ENCODE assay signal across 19 mouse cellular contexts in genomic region chr12:26785550-26785949, GRCm38 (mm10).
DNase-seq lines count a peak whose midpoint lies in the region.
"Had no signal": no experiment of that assay in that cellular context is flagged by ENCODE, and none has a peak within 500 bp of the region (broad histone marks: within the 10 kb centered on the region; RNA-seq: fewer than 3 reads in every experiment).

No protein-coding gene starts in this region.

- DNase-seq in cerebellum, postnatal 10 days: peak; percentile 46 to 57
- no peak for DNase-seq in cerebellum, postnatal 4 days (ENCODE audit: low spot score in 2 of 2)
- peak; percentile 6 for DNase-seq in heart, adult 11 months
- no peak for DNase-seq in heart, embryonic 10.5 days (ENCODE audit: low spot score)
- DNase-seq in right cerebral cortex, postnatal 10 days (ENCODE audit: low spot score in 2 of 2): peak; percentile 26 to 59
- DNase-seq in right cerebral cortex, postnatal 25 days: no peak
- DNase-seq in kidney, adult 8-10 months: no peak
- DNase-seq: adrenal gland, adult 8-10 months; adrenal gland, postnatal 36 days; B cell, adult 2 months; cerebellum, adult 11-12 months; cerebellum, adult 9-10 months; cerebellum, postnatal 36 days; gastrocnemius, postnatal 14 days; heart, postnatal 36 days; kidney, adult 11 months had no signal

- no peaks in the 10 kb centered on the region for H3K27me3 ChIP-seq in heart, embryonic 10.5 days (ENCODE audit: insufficient read depth, poor library complexity, severe bottlenecking)
- H3K27me3 ChIP-seq: heart, embryonic 13.5 days had no signal

- WGBS in heart, embryonic 10.5 days: 62% methylated on average over 2 of the region's 2 CpGs

- H3K4me3 ChIP-seq in heart, embryonic 10.5 days: no peak overlapping the region
- H3K4me3 ChIP-seq: embryonic facial prominence, embryonic 10.5 days; heart, embryonic 13.5 days had no signal

- no peaks in the 10 kb centered on the region for H3K9me3 ChIP-seq in heart, embryonic 10.5 days
- H3K9me3 ChIP-seq: embryonic facial prominence, embryonic 10.5 days; heart, embryonic 13.5 days had no signal

- H3K36me3 ChIP-seq in heart, embryonic 10.5 days: no peaks in the 10 kb centered on the region
- H3K36me3 ChIP-seq: embryonic facial prominence, embryonic 10.5 days; G1E; heart, embryonic 13.5 days had no signal

- H3K27ac ChIP-seq in heart, embryonic 10.5 days: no peak overlapping the region
- H3K27ac ChIP-seq: embryonic facial prominence, embryonic 10.5 days; heart, embryonic 13.5 days had no signal

- H3K4me1 ChIP-seq in heart, embryonic 10.5 days: no peaks in the 10 kb centered on the region
- H3K4me1 ChIP-seq: heart, embryonic 13.5 days had no signal

Comparison
In these comparisons a context has a peak if more than half of its experiments do, and no peak if none do; other contexts are left out.
1. DNase-seq: peak in cerebellum, postnatal 10 days (2 of 2), heart, adult 11 months (single experiment) and right cerebral cortex, postnatal 10 days (2 of 2); none in cerebellum, postnatal 4 days (0 of 2), heart, embryonic 10.5 days (single experiment), right cerebral cortex, postnatal 25 days (single experiment) and kidney, adult 8-10 months (0 of 2).